8 mouse cellular contexts compared by ENCODE assay signal in the genomic region with DNA sequence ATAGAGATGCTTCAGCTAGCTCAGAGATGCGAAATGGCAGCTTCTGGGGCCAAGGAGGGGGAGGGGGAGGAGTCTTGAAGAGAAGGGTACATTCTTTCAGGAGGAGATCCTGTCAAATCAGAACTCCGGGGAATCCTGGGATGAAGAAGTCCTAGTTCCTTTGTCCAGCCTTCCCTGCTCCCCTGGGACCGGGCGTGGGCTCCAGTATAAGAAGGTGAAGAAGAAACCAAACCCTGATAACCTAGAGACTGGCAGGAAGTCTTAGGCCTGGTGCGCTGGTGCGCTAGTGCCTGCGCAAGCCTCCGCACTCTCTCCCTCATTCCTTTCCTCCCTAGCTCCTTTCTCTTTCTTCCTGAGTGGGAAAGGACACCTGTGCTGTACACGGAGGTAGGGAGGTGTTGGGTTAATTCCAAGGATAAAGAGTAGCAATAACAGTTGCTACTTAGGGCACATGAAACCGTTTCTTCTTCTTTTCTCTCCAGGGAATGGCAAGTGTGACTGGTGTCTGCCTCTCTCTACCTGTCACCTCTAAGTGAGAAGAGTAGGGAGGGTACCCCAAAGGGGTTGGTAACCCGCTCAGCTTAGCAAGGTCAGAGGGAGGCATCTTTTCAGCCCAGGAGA. TPM values are rescaled to one million over a fixed set of nuclear protein-coding genes. Genes with fewer than 3 reads are reported as not detected.
DNase-seq lines count a peak whose midpoint lies in the region; ATAC-seq and TF ChIP-seq lines count a peak whose summit lies in the region.

No protein-coding gene starts in this region.

- intact Hi-C loops in heart, postnatal 10 days (cut with DNase I), result loop anchor here (2.0 kb wide), 1 partner anchor 25 kb away; the partner anchor contains the start of gene Myl6b
- intact Hi-C loops in gastrocnemius, postnatal 14 days (cut with DNase I; ENCODE audit: low total_unique reads), result no loop called here

- no peak for TF ChIP-seq CTCF in forebrain, postnatal 0 days (IDR thresholded peaks at IDR 0.05; ENCODE audit: low read depth)
- TF ChIP-seq CTCF in stomach, postnatal 0 days (IDR thresholded peaks at IDR 0.05; ENCODE audit: low read depth), result no peak

- H3K27me3 ChIP-seq in forebrain, postnatal 0 days (ENCODE audit: insufficient read depth, low read length), result 0 out of 2 replicates have a peak, but pooled peaks cover 4% of the 10 kb centered on the region
- 0 out of 2 replicates have a peak, but pooled peaks cover 2% of the 10 kb centered on the region for H3K27me3 ChIP-seq in lung, embryonic 16.5 days (ENCODE audit: control insufficient read depth, insufficient read depth, low read depth, low read length)
- no peaks in the 10 kb centered on the region for H3K27me3 ChIP-seq in stomach, postnatal 0 days (ENCODE audit: control insufficient read depth, insufficient read depth, low read length)

- no peak for ATAC-seq in forebrain, postnatal 0 days
- no peak for ATAC-seq in lung, embryonic 16.5 days (ENCODE audit: low read depth)
- ATAC-seq in stomach, postnatal 0 days (ENCODE audit: low FRiP score, low TSS enrichment), result no peak

- in situ Hi-C loops in ES-E14 (cut with MboI; ENCODE audit: low sequenced_read_pairs in 2 of 2, unreplicated experiment in 2 of 2), result no loop called here

- WGBS in forebrain, postnatal 0 days, result 17% methylated on average over 11 of the region's 11 CpGs
- 20% methylated on average over 11 of the region's 11 CpGs for WGBS in lung, embryonic 16.5 days
- WGBS in stomach, postnatal 0 days, result 31% methylated on average over 11 of the region's 11 CpGs

- DNase-seq in heart, adult 11 months, result peak; percentile 95
- no peak for DNase-seq in heart, postnatal 10 days
- DNase-seq in ES-E14 (ENCODE audit: low read depth, low spot score), result no peak
- no peak for DNase-seq in forebrain, postnatal 0 days
- DNase-seq in stomach, postnatal 0 days (ENCODE audit: low spot score), result no peak
- DNase-seq in gastrocnemius, postnatal 14 days, result no peak
- no peak for DNase-seq in gastrocnemius, adult 18-20 months (ENCODE audit: low spot score)

- H3K4me2 ChIP-seq in forebrain, postnatal 0 days (ENCODE audit: low read depth), result peak overlapping the region; percentile 96
- peak overlapping the region; percentile 99 for H3K4me2 ChIP-seq in lung, embryonic 16.5 days (ENCODE audit: low read depth, low read length)
- H3K4me2 ChIP-seq in stomach, postnatal 0 days (replicated peaks; ENCODE audit: low read depth), result peak overlapping the region; percentile 95

- no peaks in the 10 kb centered on the region for H3K9me3 ChIP-seq in ES-E14 (ENCODE audit: control insufficient read depth, insufficient read depth, low read depth, low read length)
- no peaks in the 10 kb centered on the region for H3K9me3 ChIP-seq in forebrain, postnatal 0 days (ENCODE audit: low read length)
- no peaks in the 10 kb centered on the region for H3K9me3 ChIP-seq in lung, embryonic 16.5 days (ENCODE audit: control insufficient read depth, low read length)
- H3K9me3 ChIP-seq in stomach, postnatal 0 days (ENCODE audit: control insufficient read depth, low read length), result no peaks in the 10 kb centered on the region

- H3K4me1 ChIP-seq in ES-E14 (ENCODE audit: control insufficient read depth in 2 of 2, insufficient read depth in 2 of 2, low read length in 2 of 2, poor library complexity in 1 of 2), result peaks cover 0 to 3% of the 10 kb centered on the region in 2 experiments; a peak in 1 of 4 replicates
- H3K4me1 ChIP-seq in forebrain, postnatal 0 days (ENCODE audit: insufficient read depth), result peaks cover 6% of the 10 kb centered on the region; the same call in 1 of the 2 replicates
- peaks cover 12% of the 10 kb centered on the region for H3K4me1 ChIP-seq in lung, embryonic 16.5 days (replicated peaks; ENCODE audit: control insufficient read depth, insufficient read depth, low read length)
- H3K4me1 ChIP-seq in stomach, postnatal 0 days (replicated peaks; ENCODE audit: control insufficient read depth, insufficient read depth), result peaks cover 3% of the 10 kb centered on the region

- H3K9ac ChIP-seq in ES-E14 (ENCODE audit: insufficient read depth, low read depth, low read length, poor library complexity, severe bottlenecking), result peak overlapping the region; percentile 77; the same call in 1 of the 2 replicates
- peak overlapping the region; percentile 60 for H3K9ac ChIP-seq in forebrain, postnatal 0 days
- H3K9ac ChIP-seq in lung, embryonic 16.5 days (ENCODE audit: low read length), result peak overlapping the region; percentile 86
- H3K9ac ChIP-seq in stomach, postnatal 0 days (ENCODE audit: low read length), result peak overlapping the region; percentile 81

- peaks cover 18% of the 10 kb centered on the region; the same call in 1 of the 2 replicates for H3K36me3 ChIP-seq in ES-E14 (ENCODE audit: control insufficient read depth, insufficient read depth, low read length, poor library complexity, severe bottlenecking)
- H3K36me3 ChIP-seq in forebrain, postnatal 0 days (ENCODE audit: insufficient read depth), result no peaks in the 10 kb centered on the region
- no peaks in the 10 kb centered on the region for H3K36me3 ChIP-seq in lung, embryonic 16.5 days (ENCODE audit: control insufficient read depth, insufficient read depth, low read length)
- H3K36me3 ChIP-seq in stomach, postnatal 0 days (ENCODE audit: control insufficient read depth, insufficient read depth, low read length), result peaks cover 8% of the 10 kb centered on the region

- peak overlapping the region; percentile 87 to 89 for H3K4me3 ChIP-seq in ES-E14 (ENCODE audit: insufficient read depth in 1 of 2, low read depth in 1 of 2, low read length in 2 of 2, poor library complexity in 1 of 2, severe bottlenecking in 1 of 2)
- H3K4me3 ChIP-seq in forebrain, postnatal 0 days (ENCODE audit: low read depth, low read length), result peak overlapping the region; percentile 59
- H3K4me3 ChIP-seq in lung, embryonic 16.5 days (ENCODE audit: low read length), result peak overlapping the region; percentile 88
- peak overlapping the region; percentile 90 for H3K4me3 ChIP-seq in stomach, postnatal 0 days (ENCODE audit: low read depth, low read length)

- H3K27ac ChIP-seq in ES-E14 (ENCODE audit: insufficient read depth, low read depth, low read length, poor library complexity, severe bottlenecking), result no peak overlapping the region
- H3K27ac ChIP-seq in forebrain, postnatal 0 days (ENCODE audit: low read depth, low read length), result no peak overlapping the region
- H3K27ac ChIP-seq in lung, embryonic 16.5 days (ENCODE audit: low read length), result no peak overlapping the region
- H3K27ac ChIP-seq in stomach, postnatal 0 days (replicated peaks), result no peak overlapping the region; the same call in 1 of the 2 replicates

- TF ChIP-seq EP300 in stomach, postnatal 0 days (optimal IDR thresholded peaks at IDR 0.05), result no peak

TF ChIP-seq in ES-E14, 5 proteins besides CTCF, POLR2A, EP300 and RAD21 (continues in another document):
- TF ChIP-seq ZNF384 (IDR thresholded peaks at IDR 0.05; ENCODE audit: low read depth, low read length), result no peak

RNA-seq across cellular contexts. Expression of gene Esyt1, which starts 1.4 kb away (rescaled TPM):
- 10 to 100 TPM; 28.5 to 29.9 TPM for total RNA-seq in heart, postnatal 10 days (2021)
- total RNA-seq in ES-E14 (2012; rRNA removed), result 62.7 and 135 TPM in 2 replicates
- total RNA-seq in forebrain, postnatal 0 days (2014; rRNA removed), result 9.9 and 14.8 TPM in 2 replicates
- 4.4 and 5.3 TPM in 2 replicates for polyA plus RNA-seq in forebrain, postnatal 0 days (2015; fragmentation: Nextera tagmentation; extraction: Ambion mirVana)
- polyA plus RNA-seq in lung, embryonic 16.5 days (2015; fragmentation: Nextera tagmentation; extraction: Ambion mirVana), result 32.5 and 34.4 TPM in 2 replicates
- polyA plus RNA-seq in stomach, postnatal 0 days (2015; fragmentation: Nextera tagmentation; extraction: Ambion mirVana), result 15.0 and 15.1 TPM in 2 replicates
- total RNA-seq in gastrocnemius, postnatal 14 days (2021), result 10 to 100 TPM; 21.6 to 24.0 TPM
- 10 to 100 TPM; 12.3 to 15.3 TPM for total RNA-seq in gastrocnemius, adult 18-20 months (2021)

RNA-seq across cellular contexts. Expression of gene Zc3h10, which starts 23.4 kb away (rescaled TPM):
- total RNA-seq in heart, postnatal 10 days (2021), result 10 to 100 TPM in 1 of 2 experiments, 1 to 10 TPM in 1; 9.8 to 10.1 TPM
- total RNA-seq in ES-E14 (2012; rRNA removed), result 18.8 and 19.5 TPM in 2 replicates
- 15.0 and 20.6 TPM in 2 replicates for total RNA-seq in forebrain, postnatal 0 days (2014; rRNA removed)
- polyA plus RNA-seq in forebrain, postnatal 0 days (2015; fragmentation: Nextera tagmentation; extraction: Ambion mirVana), result 12.7 and 12.8 TPM in 2 replicates
- 10.9 and 11.9 TPM in 2 replicates for polyA plus RNA-seq in lung, embryonic 16.5 days (2015; fragmentation: Nextera tagmentation; extraction: Ambion mirVana)
- 7.8 and 8.5 TPM in 2 replicates for polyA plus RNA-seq in stomach, postnatal 0 days (2015; fragmentation: Nextera tagmentation; extraction: Ambion mirVana)
- 1 to 10 TPM; 5.0 to 6.4 TPM for total RNA-seq in gastrocnemius, postnatal 14 days (2021)
- 1 to 10 TPM; 4.6 to 8.3 TPM for total RNA-seq in gastrocnemius, adult 18-20 months (2021)

RNA-seq across cellular contexts. Expression of gene Rpl41, which starts 24.9 kb away (rescaled TPM):
- 1,000 to 10,000 TPM; 2,064 to 2,152 TPM for total RNA-seq in heart, postnatal 10 days (2021)
- total RNA-seq in ES-E14 (2012; rRNA removed), result 5,552 and 6,346 TPM in 2 replicates
- total RNA-seq in forebrain, postnatal 0 days (2014; rRNA removed), result 877 and 1,605 TPM in 2 replicates
- 2,439 and 3,234 TPM in 2 replicates for polyA plus RNA-seq in forebrain, postnatal 0 days (2015; fragmentation: Nextera tagmentation; extraction: Ambion mirVana)
- polyA plus RNA-seq in lung, embryonic 16.5 days (2015; fragmentation: Nextera tagmentation; extraction: Ambion mirVana), result 4,142 and 4,423 TPM in 2 replicates
- polyA plus RNA-seq in stomach, postnatal 0 days (2015; fragmentation: Nextera tagmentation; extraction: Ambion mirVana), result 3,550 and 3,693 TPM in 2 replicates
- 1,000 to 10,000 TPM; 1,413 to 1,625 TPM for total RNA-seq in gastrocnemius, postnatal 14 days (2021)
- total RNA-seq in gastrocnemius, adult 18-20 months (2021), result 1,000 to 10,000 TPM; 1,015 to 1,049 TPM

RNA-seq across cellular contexts. Expression of gene Myl6b, which starts 25.7 kb away (rescaled TPM):
- total RNA-seq in heart, postnatal 10 days (2021), result 1 to 10 TPM; 4.1 to 4.5 TPM
- 2.0 and 3.7 TPM in 2 replicates for total RNA-seq in ES-E14 (2012; rRNA removed)
- total RNA-seq in forebrain, postnatal 0 days (2014; rRNA removed), result 23.7 and 31.4 TPM in 2 replicates
- polyA plus RNA-seq in forebrain, postnatal 0 days (2015; fragmentation: Nextera tagmentation; extraction: Ambion mirVana), result 4.5 and 4.8 TPM in 2 replicates
- 3.5 and 5.1 TPM in 2 replicates for polyA plus RNA-seq in lung, embryonic 16.5 days (2015; fragmentation: Nextera tagmentation; extraction: Ambion mirVana)
- 2.2 and 2.6 TPM in 2 replicates for polyA plus RNA-seq in stomach, postnatal 0 days (2015; fragmentation: Nextera tagmentation; extraction: Ambion mirVana)
- total RNA-seq in gastrocnemius, postnatal 14 days (2021), result 100 to 1,000 TPM in 1 of 2 experiments, 10 to 100 TPM in 1; 54.6 to 180 TPM
- total RNA-seq in gastrocnemius, adult 18-20 months (2021), result 10 to 100 TPM in 1 of 2 experiments, 1 to 10 TPM in 1; 9.0 to 28.2 TPM

RNA-seq across cellular contexts. Expression of gene Myl6, which starts 30.3 kb away (rescaled TPM):
- 100 to 1,000 TPM; 500 to 506 TPM for total RNA-seq in heart, postnatal 10 days (2021)
- total RNA-seq in ES-E14 (2012; rRNA removed), result 894 and 1,090 TPM in 2 replicates
- total RNA-seq in forebrain, postnatal 0 days (2014; rRNA removed), result 694 and 855 TPM in 2 replicates
- 844 and 972 TPM in 2 replicates for polyA plus RNA-seq in forebrain, postnatal 0 days (2015; fragmentation: Nextera tagmentation; extraction: Ambion mirVana)
- polyA plus RNA-seq in lung, embryonic 16.5 days (2015; fragmentation: Nextera tagmentation; extraction: Ambion mirVana), result 1,564 and 1,684 TPM in 2 replicates
- 2,935 and 3,187 TPM in 2 replicates for polyA plus RNA-seq in stomach, postnatal 0 days (2015; fragmentation: Nextera tagmentation; extraction: Ambion mirVana)
- total RNA-seq in gastrocnemius, postnatal 14 days (2021), result 100 to 1,000 TPM; 214 to 276 TPM
- total RNA-seq in gastrocnemius, adult 18-20 months (2021), result 100 to 1,000 TPM; 150 to 187 TPM
